Mouse (Mus musculus) lung, adult 2 months (tissue): ENCODE data around the gene Krt71. TPM values are rescaled to one million over a fixed set of nuclear protein-coding genes. Genes with fewer than 3 reads are reported as not detected.
"Not testable (repeated sequence)": the region's sequence is repeated elsewhere in the genome, so short reads cannot be mapped to it uniquely, and the experiment has no call there.

Experiments
- DNase-seq: peaks from one replicate; pipeline ENCODE4 v3.0.0; 2022
- H3K4me1 ChIP-seq: fragments of 200-500 bp; 2 replicates; pipeline ENCODE4 v1.6.1; 2011; ENCODE audit warnings: low read length; ENCODE audit not compliant: control insufficient read depth, insufficient read depth
- H3K4me3 ChIP-seq: fragments of 200-500 bp; replicated peaks from 2 replicates; pipeline ENCODE3; 2011; ENCODE audit warnings: low read depth, mild to moderate bottlenecking, control low read depth, low read length; ENCODE audit errors: extremely low read depth
- CTCF ChIP-seq: fragments of 200-500 bp; IDR thresholded peaks from 2 replicates; pipeline ENCODE4 v1.5.1; 2011; ENCODE audit warnings: mild to moderate bottlenecking, low read length, control low read depth; ENCODE audit not compliant: insufficient read depth
- POLR2A ChIP-seq: fragments of 200-500 bp; IDR thresholded peaks from 2 replicates; pipeline ENCODE4 v1.6.1; 2011; ENCODE audit warnings: low read depth, mild to moderate bottlenecking, control low read depth, low read length, borderline replicate concordance; ENCODE audit errors: extremely low read depth
- WGBS: fragments of 180-500 bp; shearing (Covaris S2); methylation state at CpG from one replicate; pipeline ENCODE4 v1.1.7; 2018; 5-methylcytosine and 5-hydroxymethylcytosine counted together
- polyA plus RNA-seq: library from polyadenylated mRNA; depleted of rRNA; stranded (reverse); fragments of >200 nt; gene quantifications from 2 replicates; pipeline ENCODE4 v1.2.3, GENCODE M21; 2012

Gene Krt71
- polyA plus RNA-seq, 1 experiment = not detected

DNA sequence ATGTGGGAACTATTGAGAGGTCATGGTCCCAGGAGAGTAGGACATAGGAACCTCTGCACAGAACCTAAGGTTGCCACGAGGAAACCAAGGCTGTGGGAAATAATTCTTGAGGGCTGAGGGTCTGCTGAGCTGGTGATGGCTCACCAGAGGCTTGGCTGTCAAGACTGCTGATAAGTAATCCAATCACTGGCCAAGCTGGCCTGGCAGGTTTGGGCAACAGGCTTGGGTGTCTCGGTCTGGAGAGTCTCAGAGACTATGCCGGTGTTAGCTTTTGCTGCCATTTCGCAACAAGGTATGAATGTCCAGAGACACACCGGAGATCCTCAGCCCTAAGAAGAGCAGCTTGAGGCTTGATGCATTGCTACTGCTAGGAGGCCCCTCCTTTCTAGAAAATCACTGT is 28.6 kb downstream of the Krt71 start:
- no peak for TF ChIP-seq POLR2A
- TF ChIP-seq CTCF = no peak
- WGBS = 60% methylated on average over 5 of the region's 5 CpGs
- H3K4me3 ChIP-seq = no peak overlapping the region
- peak; percentile 9 for DNase-seq
- H3K4me1 ChIP-seq = no peaks in the 10 kb centered on the region

DNA sequence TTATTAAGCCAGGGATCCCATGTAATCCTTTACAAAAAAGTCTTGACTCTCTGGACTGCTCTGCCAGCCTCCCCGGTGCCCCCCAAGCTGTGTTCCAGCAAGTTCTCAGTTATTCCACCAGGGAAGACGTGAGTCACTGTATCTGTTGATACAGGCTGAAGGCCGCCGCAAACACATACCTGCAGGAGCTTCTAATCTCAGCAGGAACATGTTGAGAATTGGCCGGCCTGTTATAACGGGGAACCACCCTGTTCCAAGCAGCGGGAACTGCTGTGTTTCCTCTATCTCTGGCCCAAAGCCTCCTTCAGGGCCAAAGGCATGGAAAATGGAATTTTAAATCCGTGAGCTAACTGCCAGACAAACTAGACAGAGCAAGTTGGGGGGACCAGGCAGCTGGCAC is 29.2 kb downstream of the Krt71 start:
- Histone ChIP-seq H3K4me3 (no peak overlapping the region), H3K4me1 (no peaks in the 10 kb centered on the region)
- DNase-seq = no peak
- WGBS = 62% methylated on average over 8 of the region's 8 CpGs
- no peak for TF ChIP-seq CTCF
- TF ChIP-seq POLR2A = no peak

GRCm38 (mm10) chr15:101712720-101713119 is 30.2 kb downstream of the Krt71 start, which contains the start of gene Krt5:
Gene Krt5 (minus strand): TSS chr15:101712898.
- DNase-seq = no peak
- H3K4me1 ChIP-seq = no peaks in the 10 kb centered on the region
- H3K4me3 ChIP-seq = no peak within 1 kb of the TSS
- whole genome bisulfite sequencing = 52% methylated on average over 13 of the region's 13 CpGs
- TF ChIP-seq CTCF (no peak), POLR2A (no peak)

DNA sequence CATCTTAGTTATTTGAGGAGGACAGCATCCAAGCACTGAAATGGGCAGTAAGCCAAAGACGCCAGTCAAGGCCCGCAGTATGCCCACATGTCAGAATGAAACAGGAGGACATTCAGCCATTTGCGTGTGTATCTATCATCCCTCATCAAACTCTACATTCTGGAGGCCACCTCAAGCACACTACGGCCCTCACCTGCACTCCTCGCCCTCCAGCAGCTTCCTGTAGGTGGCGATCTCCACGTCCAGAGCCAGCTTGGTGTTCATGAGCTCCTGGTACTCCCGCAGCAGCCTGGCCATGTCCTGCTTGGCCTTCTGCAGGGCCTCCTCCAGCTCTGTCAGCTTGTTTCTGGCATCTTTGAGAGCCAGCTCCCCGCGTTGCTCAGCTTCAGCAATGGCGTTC is 34.2 kb downstream of the Krt71 start:
- DNase-seq = no peak
- no peak overlapping the region for H3K4me3 ChIP-seq
- H3K4me1 ChIP-seq = no peaks in the 10 kb centered on the region
- TF ChIP-seq CTCF (no peak), POLR2A (no peak)
- WGBS = 66% methylated on average over 11 of the region's 11 CpGs

DNA sequence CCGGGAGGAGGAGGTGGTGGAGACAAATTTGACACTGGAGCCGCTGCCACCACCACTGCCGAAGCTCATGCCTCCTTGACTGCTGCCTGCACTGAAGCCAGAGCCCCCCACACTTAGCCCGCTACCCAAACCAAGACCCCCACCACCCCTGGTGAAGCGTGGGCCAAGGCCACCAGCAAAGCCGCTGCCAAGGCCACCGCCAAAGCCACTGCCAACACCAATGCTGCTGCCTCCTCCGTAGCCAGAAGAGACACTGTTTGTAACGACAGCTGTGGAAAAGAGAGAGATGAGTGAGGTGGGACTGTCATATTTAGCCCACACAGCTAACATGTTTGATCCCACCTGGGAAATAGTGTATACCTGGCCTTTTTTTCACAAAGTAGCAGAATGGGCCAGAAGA is 35.5 kb downstream of the Krt71 start:
- WGBS = 74% methylated on average over 9 of the region's 9 CpGs
- TF ChIP-seq POLR2A = no peak
- no peak for TF ChIP-seq CTCF
- Histone ChIP-seq H3K4me1 (no peaks in the 10 kb centered on the region), H3K4me3 (no peak overlapping the region)
- DNase-seq = no peak

DNA sequence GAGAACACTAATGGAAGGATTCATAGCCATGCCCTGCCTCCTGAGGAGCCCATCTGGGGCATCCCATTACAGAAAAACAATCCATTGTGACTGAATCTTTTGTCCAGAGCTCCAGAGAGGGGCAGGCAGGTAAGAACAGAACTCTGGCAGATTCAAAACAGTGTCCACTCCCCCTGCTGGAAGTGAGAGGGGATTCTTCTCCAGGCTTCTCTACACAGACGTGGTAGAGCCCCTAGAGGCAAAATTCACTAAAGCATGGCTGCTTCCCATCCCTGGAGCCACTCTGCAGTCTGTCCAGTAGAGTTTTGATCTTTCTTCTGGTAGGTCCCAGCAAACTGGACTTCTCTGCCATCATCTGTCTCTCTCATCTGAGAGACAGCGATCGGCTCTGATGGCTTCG is 38.8 kb downstream of the Krt71 start:
- Histone ChIP-seq H3K4me3 (no peak overlapping the region), H3K4me1 (no peaks in the 10 kb centered on the region)
- no peak for DNase-seq
- WGBS = 69% methylated on average over 4 of the region's 4 CpGs
- no peak for TF ChIP-seq POLR2A
- no peak for TF ChIP-seq CTCF

DNA sequence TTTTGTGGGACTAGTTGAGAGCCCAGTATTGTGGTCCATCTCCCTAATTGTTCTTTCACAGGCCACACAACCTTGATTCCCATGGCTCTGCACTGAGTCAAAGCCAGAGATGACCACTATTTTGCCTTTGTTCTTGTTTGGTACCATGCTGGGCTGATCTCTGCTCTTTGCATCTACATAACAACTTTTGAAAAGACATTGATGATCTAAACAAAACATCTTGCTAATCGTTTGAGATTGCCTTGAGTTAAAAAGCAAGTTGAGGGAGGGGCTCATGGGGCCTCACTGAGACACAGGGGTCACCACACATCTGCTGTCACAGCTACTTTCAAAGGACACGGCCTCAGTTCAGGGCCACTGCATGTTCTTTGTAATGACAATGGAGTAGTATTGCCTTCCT is 40.5 kb downstream of the Krt71 start:
- DNase-seq = no peak
- TF ChIP-seq POLR2A = no peak
- no peak for TF ChIP-seq CTCF
- WGBS = 35% methylated on average over 2 of the region's 2 CpGs
- Histone ChIP-seq H3K4me3 (no peak overlapping the region), H3K4me1 (no peaks in the 10 kb centered on the region)

GRCm38 (mm10) chr15:101699866-101700265 is 43.0 kb downstream of the Krt71 start:
- 68% methylated on average over 8 of the region's 8 CpGs for WGBS
- TF ChIP-seq POLR2A = no peak
- DNase-seq = no peak
- Histone ChIP-seq H3K4me1 (no peaks in the 10 kb centered on the region), H3K4me3 (no peak overlapping the region)

GRCm38 (mm10) chr15:101699192-101699591 is 43.7 kb downstream of the Krt71 start:
- DNase-seq = no peak
- 27% methylated on average over 3 of the region's 3 CpGs for WGBS
- Histone ChIP-seq H3K4me3 (no peak overlapping the region), H3K4me1 (no peaks in the 10 kb centered on the region)
- TF ChIP-seq POLR2A (no peak), CTCF (no peak)

DNA sequence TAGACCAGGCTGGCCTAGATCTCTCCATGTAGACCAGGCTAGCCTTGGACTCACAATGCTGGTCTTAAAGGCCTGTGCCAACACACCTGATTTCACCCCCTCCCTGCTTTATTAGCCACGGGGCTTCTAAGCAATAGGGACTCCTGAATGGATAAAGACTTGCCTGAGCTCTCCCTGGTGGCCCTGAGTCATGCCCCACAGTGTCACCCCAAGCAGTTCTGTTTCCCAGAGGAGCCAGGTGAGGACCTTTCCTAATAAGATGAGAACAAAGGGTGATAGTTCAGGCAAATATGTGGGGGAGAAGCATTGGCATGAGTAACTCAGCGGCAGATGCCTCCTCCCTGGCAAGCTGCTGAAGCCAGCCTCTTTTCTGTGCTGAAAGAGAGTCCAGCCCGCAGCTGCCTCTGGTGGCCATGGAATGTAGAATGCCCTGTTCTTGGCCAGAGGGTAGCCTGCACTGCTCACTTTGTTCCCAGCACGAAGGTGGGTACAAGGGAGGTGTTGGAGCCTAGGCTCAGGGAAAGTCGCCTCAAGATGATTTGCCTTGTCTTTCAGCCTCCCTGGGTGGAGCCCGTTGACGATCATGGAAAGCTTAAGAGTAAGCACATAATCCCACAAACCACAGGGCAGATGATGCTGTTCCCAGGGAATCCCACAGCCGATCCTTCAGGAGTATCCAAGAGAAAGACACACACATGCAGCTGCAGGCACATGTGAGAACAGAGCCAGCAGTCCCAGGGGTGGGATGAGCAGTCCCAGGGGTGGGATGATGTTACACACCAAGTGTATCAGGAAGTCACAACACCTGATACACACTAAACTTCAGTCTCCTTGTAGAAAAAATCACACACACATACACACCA is 45.4 kb downstream of the Krt71 start:
- no peak for TF ChIP-seq POLR2A
- no peak for DNase-seq
- no peak overlapping the region for H3K4me3 ChIP-seq
- no peaks in the 10 kb centered on the region for H3K4me1 ChIP-seq
- WGBS = 69% methylated on average over 8 of the region's 8 CpGs

DNA sequence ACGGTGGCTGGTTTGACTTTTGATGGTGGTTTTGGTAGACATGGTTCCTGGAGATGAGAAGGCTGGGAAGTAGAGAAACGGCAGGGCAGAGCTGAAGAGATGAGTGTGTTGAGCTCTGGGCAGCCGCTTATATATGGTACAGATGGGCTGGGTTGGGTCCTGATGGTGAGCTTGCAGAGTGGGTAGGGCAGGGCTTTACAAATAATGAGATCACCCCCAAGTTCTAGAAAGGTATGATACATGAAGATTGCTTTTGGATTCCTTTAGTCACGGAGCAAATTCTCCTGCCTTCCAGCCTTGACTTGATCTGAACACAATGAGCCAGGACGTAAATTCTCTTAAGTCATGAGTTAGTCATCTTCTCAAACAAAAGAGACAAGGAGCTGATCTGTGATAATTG is 48.7 kb downstream of the Krt71 start, which contains the start of gene Krt6a:
Gene Krt6a (minus strand): TSS at position 101 of the 400 bp plus-strand sequence.
- no peak within 1 kb of the TSS for H3K4me3 ChIP-seq
- TF ChIP-seq CTCF (no peak), POLR2A (no peak)
- no peaks in the 10 kb centered on the region for H3K4me1 ChIP-seq
- WGBS = 69% methylated on average over 5 of the region's 5 CpGs
- no peak for DNase-seq

- WGBS = 93% methylated on average over 5 of the region's 5 CpGs
- not testable (repeated sequence) for DNase-seq, H3K4me3 ChIP-seq, H3K4me1 ChIP-seq
These were observed 52.4 kb downstream of the Krt71 start for GRCm38 (mm10) chr15:101690460-101690859.
